Mouse (Mus musculus) small intestine, adult 2 months (tissue): ENCODE measurements around the gene Pip4k2b.

Source experiments
- CTCF ChIP-seq: fragments of 200-500 bp; IDR thresholded peaks from 2 replicates; pipeline ENCODE4 v1.5.1; 2012; ENCODE audit warnings: low read depth, mild to moderate bottlenecking, control low read depth, inconsistent platforms, low read length, moderate library complexity, mixed read lengths; ENCODE audit not compliant: insufficient replicate concordance, insufficient read length; ENCODE audit errors: extremely low read depth
- POLR2A ChIP-seq: fragments of 200-500 bp; IDR thresholded peaks from 2 replicates; pipeline ENCODE4 v1.6.1; 2012; ENCODE audit warnings: low read depth, mild to moderate bottlenecking, control low read depth, inconsistent platforms, low read length, moderate library complexity

DNA sequence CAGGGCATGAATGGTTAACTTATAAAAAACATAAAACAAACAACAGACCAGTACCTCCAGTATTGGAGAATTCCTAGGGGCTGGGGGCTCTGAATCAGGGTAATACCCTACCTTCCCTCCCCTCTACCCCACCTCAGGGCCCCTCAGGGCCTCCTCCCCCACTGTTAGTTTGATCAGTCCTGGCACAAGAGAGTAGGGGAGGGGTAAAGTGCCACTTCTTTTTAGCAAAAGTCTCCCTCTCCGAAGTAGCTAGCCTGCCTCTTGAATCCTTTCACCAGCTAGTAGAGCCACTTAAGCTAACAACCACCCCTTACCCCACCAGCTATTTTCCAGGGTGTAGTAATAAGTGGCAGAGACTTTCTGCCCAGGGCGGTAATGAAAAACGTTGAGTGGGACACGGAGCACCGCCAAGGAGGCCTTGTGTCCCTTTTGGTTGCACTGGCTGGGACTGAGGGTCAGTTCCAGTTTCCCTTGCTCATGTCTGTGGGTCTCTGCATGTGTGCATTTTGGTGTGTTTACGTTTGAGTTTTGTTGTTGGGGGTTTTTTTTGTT lies 61.9 kb downstream of the Pip4k2b start:
- TF ChIP-seq CTCF (no peak), POLR2A (no peak)
